Mouse (Mus musculus): ENCODE measurements around the gene Wnk4.

GRCm38 (mm10) chr11:101280837-101281236, 20.5 kb downstream of the Wnk4 start:
- TF ChIP-seq POLR2A (IDR thresholded peaks at IDR 0.05; ENCODE audit: low read depth, low read length) (no peak), CTCF (IDR thresholded peaks at IDR 0.05; ENCODE audit: borderline replicate concordance, insufficient read depth, low read length) (no peak)

Measured in embryonic fibroblast, embryonic 13.5 days (primary cell).